In genomic region chr5:146292896-146293680, GRCm38 (mm10) we compare ENCODE assay signal across 21 mouse cellular contexts.
DNase-seq lines count a peak whose midpoint lies in the region; ATAC-seq and TF ChIP-seq lines count a peak whose summit lies in the region.
"Had no signal": no experiment of that assay in that cellular context is flagged by ENCODE, and none has a peak within 500 bp of the region (broad histone marks: within the 10 kb centered on the region; RNA-seq: fewer than 3 reads in every experiment).

No protein-coding gene starts in this region.

- H3K4me3 ChIP-seq in heart, embryonic 10.5 days, result no peak overlapping the region
- no peak overlapping the region for H3K4me3 ChIP-seq in heart, embryonic 11.5 days (ENCODE audit: low read depth, low read length)
- no peak overlapping the region for H3K4me3 ChIP-seq in lung, embryonic 15.5 days
- H3K4me3 ChIP-seq in lung, adult 2 months (replicated peaks; ENCODE audit: extremely low read depth, low read depth, low read length), result no peak overlapping the region
- H3K4me3 ChIP-seq in liver, embryonic 16.5 days (ENCODE audit: low read depth, low read length), result no peak overlapping the region
- no peak overlapping the region for H3K4me3 ChIP-seq in stomach, postnatal 0 days (ENCODE audit: low read depth, low read length)
- no peak overlapping the region for H3K4me3 ChIP-seq in hindbrain, embryonic 11.5 days (ENCODE audit: low read depth, low read length)
- H3K4me3 ChIP-seq: embryonic facial prominence, embryonic 10.5 days; forebrain, embryonic 10.5 days; heart, embryonic 15.5 days; kidney, embryonic 15.5 days; megakaryocyte, embryonic 14.5 days; midbrain, embryonic 13.5 days had no signal

- no peak for ATAC-seq in heart, embryonic 11.5 days (replicated peaks; ENCODE audit: insufficient number of reproducible peaks, low FRiP score, low TSS enrichment)
- no peak for ATAC-seq in lung, embryonic 15.5 days (ENCODE audit: borderline replicate concordance, extremely low read depth, low FRiP score, low TSS enrichment)
- no peak for ATAC-seq in liver, embryonic 16.5 days (ENCODE audit: low read depth)
- peak; percentile 42; the same call in 1 of the 2 replicates for ATAC-seq in stomach, postnatal 0 days (ENCODE audit: low FRiP score, low TSS enrichment)
- no peak for ATAC-seq in hindbrain, embryonic 11.5 days (ENCODE audit: low FRiP score)
- ATAC-seq: CD4-positive, CD25-positive, alpha-beta regulatory T cell, adult 4 months; forebrain, postnatal 0 days; hindbrain, embryonic 16.5 days; midbrain, embryonic 13.5 days had no signal

- no peak overlapping the region for H3K4me2 ChIP-seq in heart, embryonic 11.5 days
- no peak overlapping the region for H3K4me2 ChIP-seq in lung, embryonic 15.5 days
- no peak overlapping the region for H3K4me2 ChIP-seq in liver, embryonic 16.5 days (ENCODE audit: low read depth, low read length)
- no peak overlapping the region for H3K4me2 ChIP-seq in stomach, postnatal 0 days (replicated peaks; ENCODE audit: low read depth)
- no peak overlapping the region for H3K4me2 ChIP-seq in hindbrain, embryonic 11.5 days (replicated peaks; ENCODE audit: low read depth, low read length)
- H3K4me2 ChIP-seq: heart, embryonic 15.5 days; kidney, embryonic 15.5 days; midbrain, embryonic 13.5 days had no signal

- H3K4me1 ChIP-seq in heart, embryonic 10.5 days, result no peaks in the 10 kb centered on the region
- H3K4me1 ChIP-seq in heart, embryonic 11.5 days (ENCODE audit: control insufficient read depth, insufficient read depth, low read length), result no peaks in the 10 kb centered on the region
- H3K4me1 ChIP-seq in lung, embryonic 15.5 days, result 0 out of 2 replicates have a peak, but pooled peaks cover 11% of the 10 kb centered on the region
- peaks cover 12% of the 10 kb centered on the region for H3K4me1 ChIP-seq in lung, adult 2 months (ENCODE audit: control insufficient read depth, insufficient read depth, low read length)
- H3K4me1 ChIP-seq in liver, embryonic 16.5 days (ENCODE audit: control insufficient read depth, low read depth, low read length), result peaks cover 3% of the 10 kb centered on the region
- H3K4me1 ChIP-seq in stomach, postnatal 0 days (replicated peaks; ENCODE audit: control insufficient read depth, insufficient read depth), result no peaks in the 10 kb centered on the region
- no peaks in the 10 kb centered on the region for H3K4me1 ChIP-seq in hindbrain, embryonic 11.5 days (replicated peaks; ENCODE audit: control insufficient read depth, insufficient read depth, low read length)
- H3K4me1 ChIP-seq: embryonic facial prominence, embryonic 10.5 days; forebrain, embryonic 10.5 days; heart, embryonic 15.5 days; midbrain, embryonic 13.5 days had no signal

- H3K27me3 ChIP-seq in heart, embryonic 10.5 days (ENCODE audit: insufficient read depth, poor library complexity, severe bottlenecking), result no peaks in the 10 kb centered on the region
- H3K27me3 ChIP-seq in heart, embryonic 11.5 days (ENCODE audit: control insufficient read depth, insufficient read depth, low read length), result no peaks in the 10 kb centered on the region
- H3K27me3 ChIP-seq in lung, embryonic 15.5 days, result no peaks in the 10 kb centered on the region
- no peaks in the 10 kb centered on the region for H3K27me3 ChIP-seq in liver, embryonic 16.5 days (ENCODE audit: control insufficient read depth, insufficient read depth, low read depth, low read length)
- no peaks in the 10 kb centered on the region for H3K27me3 ChIP-seq in stomach, postnatal 0 days (ENCODE audit: control insufficient read depth, insufficient read depth, low read length)
- no peaks in the 10 kb centered on the region for H3K27me3 ChIP-seq in hindbrain, embryonic 11.5 days (ENCODE audit: control insufficient read depth, insufficient read depth, low read length)
- H3K27me3 ChIP-seq: heart, embryonic 15.5 days; kidney, embryonic 15.5 days; megakaryocyte, embryonic 14.5 days; midbrain, embryonic 13.5 days had no signal

- TF ChIP-seq POLR2A in lung, adult 2 months (IDR thresholded peaks at IDR 0.05; ENCODE audit: borderline replicate concordance, extremely low read depth, low read depth, low read length), result no peak

- WGBS in heart, embryonic 10.5 days, result 93% methylated on average over 5 of the region's 5 CpGs
- WGBS in heart, embryonic 11.5 days (ENCODE audit: insufficient replicate concordance), result 85% methylated on average over 5 of the region's 5 CpGs
- 62% methylated on average over 5 of the region's 5 CpGs for WGBS in lung, embryonic 15.5 days
- WGBS in lung, adult 2 months, result 61% methylated on average over 5 of the region's 5 CpGs
- WGBS in liver, embryonic 16.5 days (ENCODE audit: insufficient replicate concordance), result 76% methylated on average over 5 of the region's 5 CpGs
- 67% methylated on average over 5 of the region's 5 CpGs for WGBS in stomach, postnatal 0 days
- WGBS in hindbrain, embryonic 11.5 days, result 90% methylated on average over 5 of the region's 5 CpGs

- H3K9ac ChIP-seq in heart, embryonic 11.5 days (ENCODE audit: low read depth, low read length), result no peak overlapping the region
- H3K9ac ChIP-seq in lung, embryonic 15.5 days, result no peak overlapping the region
- no peak overlapping the region for H3K9ac ChIP-seq in liver, embryonic 16.5 days (ENCODE audit: low read depth, low read length)
- no peak overlapping the region for H3K9ac ChIP-seq in stomach, postnatal 0 days (ENCODE audit: low read length)
- H3K9ac ChIP-seq in hindbrain, embryonic 11.5 days (ENCODE audit: low read depth, low read length), result no peak overlapping the region
- H3K9ac ChIP-seq: forebrain, postnatal 0 days; heart, embryonic 15.5 days; kidney, embryonic 15.5 days; midbrain, embryonic 13.5 days had no signal

- no peaks in the 10 kb centered on the region for H3K9me3 ChIP-seq in heart, embryonic 10.5 days
- H3K9me3 ChIP-seq in heart, embryonic 11.5 days (replicated peaks; ENCODE audit: control insufficient read depth, low read length), result no peaks in the 10 kb centered on the region
- no peaks in the 10 kb centered on the region for H3K9me3 ChIP-seq in lung, embryonic 15.5 days
- H3K9me3 ChIP-seq in liver, embryonic 16.5 days (replicated peaks; ENCODE audit: control insufficient read depth, low read length), result no peaks in the 10 kb centered on the region
- no peaks in the 10 kb centered on the region for H3K9me3 ChIP-seq in stomach, postnatal 0 days (ENCODE audit: control insufficient read depth, low read length)
- no peaks in the 10 kb centered on the region for H3K9me3 ChIP-seq in hindbrain, embryonic 11.5 days (ENCODE audit: control insufficient read depth, low read length)
- H3K9me3 ChIP-seq: embryonic facial prominence, embryonic 10.5 days; forebrain, embryonic 10.5 days; heart, embryonic 15.5 days; kidney, embryonic 15.5 days; megakaryocyte, embryonic 14.5 days; midbrain, embryonic 13.5 days had no signal

- no peak overlapping the region for H3K27ac ChIP-seq in heart, embryonic 10.5 days
- no peak overlapping the region for H3K27ac ChIP-seq in heart, embryonic 11.5 days (ENCODE audit: low read depth, low read length)
- H3K27ac ChIP-seq in lung, embryonic 15.5 days, result peak overlapping the region; percentile 80
- H3K27ac ChIP-seq in liver, embryonic 16.5 days (ENCODE audit: low read length), result peak overlapping the region; percentile 23; the same call in 1 of the 2 replicates
- H3K27ac ChIP-seq in stomach, postnatal 0 days (replicated peaks), result no peak overlapping the region
- no peak overlapping the region for H3K27ac ChIP-seq in hindbrain, embryonic 11.5 days (ENCODE audit: low read depth, low read length)
- H3K27ac ChIP-seq: embryonic facial prominence, embryonic 10.5 days; forebrain, embryonic 10.5 days; heart, embryonic 15.5 days; midbrain, embryonic 13.5 days had no signal

- no peak for TF ChIP-seq EP300 in stomach, postnatal 0 days (optimal IDR thresholded peaks at IDR 0.05)

- H3K36me3 ChIP-seq in heart, embryonic 10.5 days, result peaks cover 47% of the 10 kb centered on the region
- H3K36me3 ChIP-seq in heart, embryonic 11.5 days (ENCODE audit: control insufficient read depth, insufficient read depth, low read length), result peaks cover 10% of the 10 kb centered on the region
- peaks cover 22% of the 10 kb centered on the region for H3K36me3 ChIP-seq in lung, embryonic 15.5 days
- peaks cover 21% of the 10 kb centered on the region for H3K36me3 ChIP-seq in liver, embryonic 16.5 days (ENCODE audit: control insufficient read depth, insufficient read depth)
- H3K36me3 ChIP-seq in stomach, postnatal 0 days (ENCODE audit: control insufficient read depth, insufficient read depth, low read length), result peaks cover 12% of the 10 kb centered on the region
- H3K36me3 ChIP-seq in hindbrain, embryonic 11.5 days (ENCODE audit: control insufficient read depth, insufficient read depth, low read length), result 0 out of 2 replicates have a peak, but pooled peaks cover 3% of the 10 kb centered on the region

- peak; percentile 48 for DNase-seq in heart, embryonic 10.5 days (ENCODE audit: low spot score)
- DNase-seq in lung, adult 2 months, result no peak
- no peak for DNase-seq in stomach, postnatal 0 days (ENCODE audit: low spot score)
- DNase-seq in Muller cell, postnatal 12 days (ENCODE audit: inconsistent ontology term), result no peak
- no peak for DNase-seq in hindbrain, embryonic 11.5 days (ENCODE audit: low spot score)
- DNase-seq: adrenal gland, postnatal 36 days; cerebellum, adult 11 months; cerebellum, postnatal 10 days; forebrain, postnatal 0 days; gastrocnemius, postnatal 14 days had no signal

- TF ChIP-seq CTCF in lung, adult 2 months (IDR thresholded peaks at IDR 0.05; ENCODE audit: insufficient read depth, low read length), result no peak
- TF ChIP-seq CTCF in stomach, postnatal 0 days (IDR thresholded peaks at IDR 0.05; ENCODE audit: low read depth), result no peak

Comparison
In these comparisons a context has a peak if more than half of its experiments do, and no peak if none do; other contexts are left out.
1. H3K27ac ChIP-seq: peak in lung, embryonic 15.5 days (single experiment) and liver, embryonic 16.5 days (single experiment); none in heart, embryonic 10.5 days (single experiment), heart, embryonic 11.5 days (single experiment), stomach, postnatal 0 days (single experiment) and hindbrain, embryonic 11.5 days (single experiment).